Mouse (Mus musculus): ENCODE data around the gene Adam17. TPM values are rescaled to one million over a fixed set of nuclear protein-coding genes. Genes with fewer than 3 reads are reported as not detected.

Gene Adam17
- polyA plus RNA-seq, 1 experiment from 2014 or later = 16.9 TPM

DNA sequence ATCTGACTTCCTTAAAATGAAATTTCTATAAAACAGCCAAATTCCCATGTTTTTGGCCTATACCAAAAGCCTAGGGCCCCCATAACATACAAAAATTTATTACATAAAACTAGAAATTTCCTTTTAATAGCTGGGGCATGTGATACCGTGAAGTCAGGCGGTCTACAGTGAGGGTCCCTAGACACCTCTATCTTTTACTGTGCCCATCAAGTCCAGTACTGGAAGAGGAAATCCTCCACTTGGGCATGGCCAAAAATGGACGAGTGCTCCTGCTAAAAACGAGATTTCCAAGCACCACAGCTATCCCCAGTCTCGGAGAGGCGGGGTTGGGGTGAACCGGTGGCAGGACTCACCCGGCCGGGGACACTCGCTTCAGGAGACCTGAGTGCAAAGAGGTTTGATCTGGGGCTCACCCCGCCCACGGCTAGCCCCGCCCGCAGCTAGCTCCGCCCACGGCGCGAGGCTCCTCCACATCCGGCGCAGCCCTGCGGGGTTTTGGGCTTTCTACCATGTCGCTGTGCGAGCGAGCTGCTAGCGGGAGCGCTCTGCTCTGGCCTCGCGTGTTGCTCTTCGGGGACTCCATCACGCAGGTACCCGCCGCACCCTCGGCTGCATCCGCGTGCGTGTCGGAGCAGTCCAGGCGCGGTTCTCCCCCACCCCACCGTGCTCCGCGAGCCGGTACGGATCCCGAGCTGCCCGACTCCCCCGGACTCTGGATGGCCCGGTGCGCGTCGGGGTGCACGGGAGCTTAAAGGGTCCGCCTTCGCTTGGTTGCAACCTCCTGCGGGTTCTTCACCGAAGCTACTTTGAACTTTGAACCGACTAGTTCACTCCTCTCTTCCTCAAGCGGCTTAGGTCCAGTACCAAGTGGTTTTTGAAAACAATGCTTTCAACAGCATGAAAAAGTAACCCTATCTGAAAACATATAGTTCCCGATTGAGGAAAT lies 57.2 kb downstream of the Adam17 start, which contains the start of gene Iah1:
Gene Iah1 (plus strand): TSS at position 467 of the 946 bp plus-strand sequence.
- no peak for TF ChIP-seq EP300 (optimal IDR thresholded peaks at IDR 0.05)
- no peak; the same call in 1 of the 2 replicates for TF ChIP-seq CTCF (IDR thresholded peaks at IDR 0.05; ENCODE audit: low read depth)
- 2% methylated on average over 56 of the region's 59 CpGs for WGBS
- Histone ChIP-seq H3K4me2 (replicated peaks; ENCODE audit: low read depth) (peak within 1 kb of the TSS; percentile 68), H3K9me3 (ENCODE audit: control insufficient read depth, low read length) (no peaks in the 10 kb centered on the region), H3K36me3 (ENCODE audit: control insufficient read depth, insufficient read depth, low read length) (peaks cover 9% of the 10 kb centered on the region), H3K27me3 (ENCODE audit: control insufficient read depth, insufficient read depth, low read length) (no peaks in the 10 kb centered on the region), H3K4me1 (replicated peaks; ENCODE audit: control insufficient read depth, insufficient read depth) (no peaks in the 10 kb centered on the region), H3K27ac (replicated peaks) (peak within 1 kb of the TSS; percentile 78), H3K9ac (ENCODE audit: low read length) (peak within 1 kb of the TSS; percentile 74), H3K4me3 (ENCODE audit: low read depth, low read length) (peak within 1 kb of the TSS; percentile 72)
- DNase-seq (ENCODE audit: low spot score) (peak; percentile 88), ATAC-seq (ENCODE audit: low FRiP score, low TSS enrichment) (peak; percentile 92)

DNA sequence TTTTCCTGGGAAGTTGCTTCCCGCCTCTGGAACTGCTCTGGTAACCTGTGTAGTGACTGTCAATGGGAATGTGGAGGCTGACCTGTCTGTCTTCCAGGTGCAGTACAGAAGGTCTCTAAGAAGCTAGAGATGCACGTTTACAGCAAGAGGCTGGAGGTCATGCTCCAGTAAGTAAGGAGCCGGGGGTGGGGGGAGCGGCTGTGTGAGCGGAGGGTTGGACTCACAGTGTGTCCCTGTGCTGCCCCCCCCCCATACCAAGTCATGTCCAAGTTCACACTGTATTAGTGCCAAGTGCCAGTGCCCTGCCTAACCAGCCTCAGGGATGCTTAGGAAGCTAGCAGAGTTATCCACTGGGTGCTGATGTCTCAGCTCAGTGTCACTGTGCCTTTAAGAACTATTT lies 61.2 kb downstream of the Adam17 start:
- no peaks in the 10 kb centered on the region for H3K4me1 ChIP-seq (replicated peaks; ENCODE audit: control insufficient read depth, insufficient read depth)
- H3K27ac ChIP-seq (replicated peaks) = no peak overlapping the region
- no peaks in the 10 kb centered on the region for H3K27me3 ChIP-seq (ENCODE audit: control insufficient read depth, insufficient read depth, low read length)
- no peak overlapping the region for H3K4me2 ChIP-seq (replicated peaks; ENCODE audit: low read depth)
- DNase-seq (ENCODE audit: low spot score) = no peak
- H3K9me3 ChIP-seq (ENCODE audit: control insufficient read depth, low read length) = no peaks in the 10 kb centered on the region
- TF ChIP-seq EP300 (optimal IDR thresholded peaks at IDR 0.05) = no peak
- no peak for TF ChIP-seq CTCF (IDR thresholded peaks at IDR 0.05; ENCODE audit: low read depth)
- no peak for ATAC-seq (ENCODE audit: low FRiP score, low TSS enrichment)
- peaks cover 23% of the 10 kb centered on the region for H3K36me3 ChIP-seq (ENCODE audit: control insufficient read depth, insufficient read depth, low read length)
- WGBS = 88% methylated on average over 5 of the region's 5 CpGs
- H3K4me3 ChIP-seq (ENCODE audit: low read depth, low read length) = no peak overlapping the region
- H3K9ac ChIP-seq (ENCODE audit: low read length) = no peak overlapping the region

DNA sequence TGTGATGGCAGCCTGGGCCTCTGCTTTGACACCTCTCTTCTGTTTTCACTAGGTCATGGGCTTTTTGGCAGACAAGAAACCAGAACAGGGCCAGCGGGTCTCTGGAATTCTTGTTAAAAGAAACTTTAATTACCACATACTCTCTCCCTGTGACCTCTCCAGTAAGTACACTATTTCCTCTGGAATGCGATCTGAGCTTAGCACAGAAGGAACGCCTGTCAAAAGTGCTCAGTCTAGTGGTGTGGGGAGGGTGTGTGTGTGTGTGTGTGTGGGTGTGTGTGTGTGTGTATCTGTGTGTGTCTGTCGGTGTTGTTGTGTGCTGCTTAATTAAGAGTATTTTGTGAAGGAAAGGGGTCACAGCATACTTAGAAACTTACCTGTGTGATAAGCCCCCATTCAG lies 66.7 kb downstream of the Adam17 start:
- Histone ChIP-seq H3K36me3 (ENCODE audit: control insufficient read depth, insufficient read depth, low read length) (peaks cover 32% of the 10 kb centered on the region), H3K27me3 (ENCODE audit: control insufficient read depth, insufficient read depth, low read length) (no peaks in the 10 kb centered on the region), H3K9me3 (ENCODE audit: control insufficient read depth, low read length) (no peaks in the 10 kb centered on the region), H3K4me2 (replicated peaks; ENCODE audit: low read depth) (no peak overlapping the region), H3K27ac (replicated peaks) (no peak overlapping the region), H3K4me3 (ENCODE audit: low read depth, low read length) (no peak overlapping the region), H3K4me1 (replicated peaks; ENCODE audit: control insufficient read depth, insufficient read depth) (no peaks in the 10 kb centered on the region), H3K9ac (ENCODE audit: low read length) (no peak overlapping the region)
- no peak for DNase-seq (ENCODE audit: low spot score)
- ATAC-seq (ENCODE audit: low FRiP score, low TSS enrichment) = no peak
- WGBS = 84% methylated on average over 4 of the region's 4 CpGs
- TF ChIP-seq CTCF (IDR thresholded peaks at IDR 0.05; ENCODE audit: low read depth) = no peak
- TF ChIP-seq EP300 (optimal IDR thresholded peaks at IDR 0.05) = no peak

DNA sequence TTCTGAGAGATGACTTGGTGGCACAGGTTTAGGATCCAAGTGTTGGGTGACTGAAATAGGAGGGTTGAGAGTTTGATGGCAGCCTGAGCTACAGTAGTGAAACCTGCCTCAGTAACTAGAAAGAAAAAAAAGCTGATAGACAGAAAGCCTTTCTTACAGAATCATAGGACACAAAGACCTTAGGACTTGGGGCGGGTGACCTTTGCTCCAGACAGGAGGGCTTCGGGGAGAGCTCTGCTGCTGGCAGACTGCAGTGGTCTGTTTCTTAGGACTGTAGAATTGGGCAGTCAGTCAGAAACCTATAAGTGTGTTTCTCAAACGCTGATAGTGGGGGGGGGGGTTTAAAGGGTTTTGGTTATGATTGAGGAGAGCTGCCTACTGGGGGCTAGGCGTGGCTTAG lies 67.7 kb downstream of the Adam17 start:
- H3K36me3 ChIP-seq (ENCODE audit: control insufficient read depth, insufficient read depth, low read length) = peaks cover 28% of the 10 kb centered on the region

DNA sequence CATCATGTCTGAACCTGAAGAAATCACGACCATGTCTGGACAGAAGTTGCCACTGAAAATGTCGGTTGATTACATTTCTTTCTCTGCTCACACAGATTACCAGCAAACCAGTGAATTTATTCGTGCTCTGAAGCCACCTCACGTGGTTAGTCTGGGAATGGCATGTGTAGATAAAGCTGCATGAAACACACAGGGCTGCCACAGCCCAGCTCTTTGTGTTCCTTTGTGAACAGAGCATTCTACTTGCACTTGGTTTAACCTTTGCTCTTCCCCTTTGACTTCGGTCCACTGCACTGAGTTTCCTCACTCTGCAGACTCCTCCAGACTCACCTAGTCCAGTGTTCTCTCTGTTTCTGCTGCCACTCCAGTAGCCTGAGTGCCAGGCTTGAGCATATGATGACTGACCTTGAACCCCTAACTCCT lies 71.1 kb downstream of the Adam17 start:
- no peak overlapping the region for H3K4me3 ChIP-seq (ENCODE audit: low read depth, low read length)
- ATAC-seq (ENCODE audit: low FRiP score, low TSS enrichment) = peak; percentile 88
- TF ChIP-seq CTCF (IDR thresholded peaks at IDR 0.05; ENCODE audit: low read depth) = peak; percentile 47
- no peak for TF ChIP-seq EP300 (optimal IDR thresholded peaks at IDR 0.05)
- H3K9ac ChIP-seq (ENCODE audit: low read length) = no peak overlapping the region
- H3K36me3 ChIP-seq (ENCODE audit: control insufficient read depth, insufficient read depth, low read length) = peaks cover 37% of the 10 kb centered on the region
- DNase-seq (ENCODE audit: low spot score) = peak; percentile 54
- H3K9me3 ChIP-seq (ENCODE audit: control insufficient read depth, low read length) = no peaks in the 10 kb centered on the region
- no peak overlapping the region for H3K4me2 ChIP-seq (replicated peaks; ENCODE audit: low read depth)
- no peaks in the 10 kb centered on the region for H3K27me3 ChIP-seq (ENCODE audit: control insufficient read depth, insufficient read depth, low read length)
- H3K27ac ChIP-seq (replicated peaks) = no peak overlapping the region
- WGBS = 44% methylated on average over 5 of the region's 5 CpGs
- no peaks in the 10 kb centered on the region for H3K4me1 ChIP-seq (replicated peaks; ENCODE audit: control insufficient read depth, insufficient read depth)

More for the DNA sequence above, 67.7 kb downstream of the Adam17 start:
- DNase-seq (ENCODE audit: low spot score) (no peak), ATAC-seq (ENCODE audit: low FRiP score, low TSS enrichment) (no peak)
- H3K4me2 ChIP-seq (replicated peaks; ENCODE audit: low read depth) = no peak overlapping the region
- no peak overlapping the region for H3K4me3 ChIP-seq (ENCODE audit: low read depth, low read length)
- no peaks in the 10 kb centered on the region for H3K9me3 ChIP-seq (ENCODE audit: control insufficient read depth, low read length)
- H3K27me3 ChIP-seq (ENCODE audit: control insufficient read depth, insufficient read depth, low read length) = no peaks in the 10 kb centered on the region
- TF ChIP-seq EP300 (optimal IDR thresholded peaks at IDR 0.05) (no peak), CTCF (IDR thresholded peaks at IDR 0.05; ENCODE audit: low read depth) (no peak)
- WGBS = 95% methylated on average over 4 of the region's 4 CpGs
- no peak overlapping the region for H3K9ac ChIP-seq (ENCODE audit: low read length)
- no peak overlapping the region for H3K27ac ChIP-seq (replicated peaks)
- H3K4me1 ChIP-seq (replicated peaks; ENCODE audit: control insufficient read depth, insufficient read depth) = no peaks in the 10 kb centered on the region

DNA sequence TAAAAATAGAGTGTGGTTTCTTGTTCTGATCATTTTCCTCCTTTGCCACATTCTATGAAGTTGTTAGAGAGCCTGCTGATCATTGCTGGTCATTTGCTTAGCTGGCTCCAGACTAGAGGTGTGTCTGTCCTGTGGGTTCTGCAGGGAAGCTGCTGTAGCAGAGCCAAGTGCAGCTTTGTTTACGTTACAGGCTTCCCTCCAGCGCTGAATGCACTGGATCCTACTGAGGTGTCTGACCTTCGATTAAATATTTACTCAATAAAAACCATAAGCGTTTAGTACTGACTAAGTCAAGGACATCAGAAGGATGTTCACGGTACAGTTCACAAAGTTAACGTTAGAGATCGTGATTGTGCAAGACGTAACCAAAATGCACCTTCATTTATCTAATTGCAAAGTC lies 71.5 kb downstream of the Adam17 start:
- whole genome bisulfite sequencing = 19% methylated on average over 8 of the region's 8 CpGs
- no peak overlapping the region for H3K4me3 ChIP-seq (ENCODE audit: low read depth, low read length)

More for the DNA sequence above, 71.5 kb downstream of the Adam17 start:
- TF ChIP-seq EP300 (optimal IDR thresholded peaks at IDR 0.05) (no peak), CTCF (IDR thresholded peaks at IDR 0.05; ENCODE audit: low read depth) (no peak)
- Histone ChIP-seq H3K4me1 (replicated peaks; ENCODE audit: control insufficient read depth, insufficient read depth) (no peaks in the 10 kb centered on the region), H3K9me3 (ENCODE audit: control insufficient read depth, low read length) (no peaks in the 10 kb centered on the region), H3K9ac (ENCODE audit: low read length) (no peak overlapping the region), H3K27me3 (ENCODE audit: control insufficient read depth, insufficient read depth, low read length) (no peaks in the 10 kb centered on the region), H3K4me2 (replicated peaks; ENCODE audit: low read depth) (no peak overlapping the region), H3K36me3 (ENCODE audit: control insufficient read depth, insufficient read depth, low read length) (peaks cover 38% of the 10 kb centered on the region), H3K27ac (replicated peaks) (0 out of 2 replicates have a peak overlapping the region, but pooled peaks have one; percentile 18)
- peak; percentile 69 for ATAC-seq (ENCODE audit: low FRiP score, low TSS enrichment)
- no peak for DNase-seq (ENCODE audit: low spot score)

All from stomach, postnatal 0 days (tissue).